Mouse (Mus musculus) limb, embryonic 10.5 days (tissue): ENCODE measurements around the gene Ttc28. TPM values are rescaled to one million over a fixed set of nuclear protein-coding genes. Genes with fewer than 3 reads are reported as not detected.

Experiments
- DNase-seq: peaks from one replicate; pipeline ENCODE4 v3.0.0-alpha.2; 2017; ENCODE audit warnings: low spot score
- H3K27ac ChIP-seq: fragments of 300-500 bp; sonication (generic); 2 replicates; pipeline ENCODE4 v1.5.1; 2016; ENCODE audit warnings: mild to moderate bottlenecking
- H3K27me3 ChIP-seq: fragments of 300-500 bp; sonication (generic); 2 replicates; pipeline ENCODE4 v1.6.1; 2016; ENCODE audit warnings: low read depth, mild to moderate bottlenecking; ENCODE audit not compliant: poor library complexity, severe bottlenecking
- H3K36me3 ChIP-seq: fragments of 300-500 bp; sonication (generic); 2 replicates; pipeline ENCODE4 v1.6.1; 2016; ENCODE audit warnings: mild to moderate bottlenecking, moderate library complexity
- H3K4me1 ChIP-seq: fragments of 300-500 bp; sonication (generic); 2 replicates; pipeline ENCODE4 v1.6.1; 2016
- H3K4me3 ChIP-seq: fragments of 300-500 bp; sonication (generic); 2 replicates; pipeline ENCODE4 v1.5.1; 2016; ENCODE audit warnings: mild to moderate bottlenecking, moderate library complexity
- H3K9me3 ChIP-seq: fragments of 300-500 bp; sonication (generic); replicated peaks from 2 replicates; pipeline ENCODE4 v1.6.1; 2016; ENCODE audit warnings: mild to moderate bottlenecking
- WGBS: fragments of 180-500 bp; shearing (Covaris S2); methylation state at CpG from one replicate; pipeline ENCODE4 v1.1.7; 2016; 5-methylcytosine and 5-hydroxymethylcytosine counted together
- polyA plus RNA-seq: library from polyadenylated mRNA; unstranded; fragments of >200 nt; fragmentation: Nextera tagmentation; extraction: Ambion mirVana; gene quantifications from 2 replicates; pipeline ENCODE4 v1.2.1, GENCODE M21; 2016

Ttc28 gene
- polyA plus RNA-seq, 1 experiment from 2014 or later, result 15.1 TPM

GRCm38 (mm10) chr5:111026209-111026608 is 146.6 kb downstream of the Ttc28 start:
- no peak overlapping the region for H3K4me3 ChIP-seq
- peaks cover 55% of the 10 kb centered on the region for H3K4me1 ChIP-seq
- no peaks in the 10 kb centered on the region for H3K27me3 ChIP-seq
- no peak overlapping the region for H3K27ac ChIP-seq
- no peak for DNase-seq
- no peaks in the 10 kb centered on the region; the same call in 1 of the 2 replicates for H3K36me3 ChIP-seq
- no peaks in the 10 kb centered on the region for H3K9me3 ChIP-seq
- WGBS, result 54% methylated on average over 8 of the region's 8 CpGs

GRCm38 (mm10) chr5:111028340-111028739 is 148.7 kb downstream of the Ttc28 start:
- peaks cover 2% of the 10 kb centered on the region; the same call in 1 of the 2 replicates for H3K36me3 ChIP-seq
- no peak overlapping the region for H3K27ac ChIP-seq
- H3K9me3 ChIP-seq, result no peaks in the 10 kb centered on the region
- no peak overlapping the region for H3K4me3 ChIP-seq
- no peak for DNase-seq
- no peaks in the 10 kb centered on the region for H3K27me3 ChIP-seq
- peaks cover 51% of the 10 kb centered on the region for H3K4me1 ChIP-seq
- WGBS, result 79% methylated on average over 4 of the region's 4 CpGs

GRCm38 (mm10) chr5:111028952-111029351 is 149.3 kb downstream of the Ttc28 start:
- 91% methylated on average over 9 of the region's 9 CpGs for WGBS
- Histone ChIP-seq H3K4me1 (peaks cover 45% of the 10 kb centered on the region), H3K36me3 (peaks cover 2% of the 10 kb centered on the region; the same call in 1 of the 2 replicates), H3K27me3 (no peaks in the 10 kb centered on the region), H3K4me3 (no peak overlapping the region), H3K9me3 (no peaks in the 10 kb centered on the region), H3K27ac (no peak overlapping the region)
- no peak for DNase-seq

DNA sequence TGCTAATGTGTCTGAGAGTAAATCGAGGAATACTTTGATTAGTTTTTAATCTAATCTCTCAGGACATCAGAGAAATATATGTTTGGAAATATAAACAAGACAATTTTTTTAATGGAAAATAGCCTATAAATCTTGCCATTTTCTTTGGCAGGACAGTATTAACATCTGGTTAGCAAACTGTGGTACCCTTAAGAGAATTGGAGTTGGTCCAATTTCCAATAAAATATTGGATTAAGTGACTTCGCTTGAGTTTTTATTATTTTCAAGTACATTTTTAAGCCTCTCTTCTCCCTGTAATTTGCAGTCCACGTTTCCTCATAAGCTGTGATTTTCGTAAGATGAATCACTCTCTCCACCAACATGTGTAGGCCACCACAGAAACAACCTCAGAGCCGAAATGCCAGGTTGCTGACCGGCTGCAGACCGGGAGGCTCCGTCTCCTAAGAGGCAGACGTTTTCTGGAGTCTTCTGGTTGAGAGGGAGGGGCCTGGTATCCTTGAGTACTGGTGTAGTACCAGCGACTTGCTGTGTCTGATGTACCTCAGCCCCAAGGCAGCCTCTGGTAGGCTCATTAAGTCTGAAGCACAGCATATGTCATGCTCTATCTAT is 153.2 kb downstream of the Ttc28 start:
- no peak for DNase-seq
- H3K27me3 ChIP-seq, result no peaks in the 10 kb centered on the region
- 84% methylated on average over 10 of the region's 10 CpGs for WGBS
- H3K36me3 ChIP-seq, result peaks cover 7% of the 10 kb centered on the region
- peaks cover 22% of the 10 kb centered on the region for H3K4me1 ChIP-seq
- no peak overlapping the region for H3K4me3 ChIP-seq
- no peaks in the 10 kb centered on the region for H3K9me3 ChIP-seq
- H3K27ac ChIP-seq, result no peak overlapping the region

DNA sequence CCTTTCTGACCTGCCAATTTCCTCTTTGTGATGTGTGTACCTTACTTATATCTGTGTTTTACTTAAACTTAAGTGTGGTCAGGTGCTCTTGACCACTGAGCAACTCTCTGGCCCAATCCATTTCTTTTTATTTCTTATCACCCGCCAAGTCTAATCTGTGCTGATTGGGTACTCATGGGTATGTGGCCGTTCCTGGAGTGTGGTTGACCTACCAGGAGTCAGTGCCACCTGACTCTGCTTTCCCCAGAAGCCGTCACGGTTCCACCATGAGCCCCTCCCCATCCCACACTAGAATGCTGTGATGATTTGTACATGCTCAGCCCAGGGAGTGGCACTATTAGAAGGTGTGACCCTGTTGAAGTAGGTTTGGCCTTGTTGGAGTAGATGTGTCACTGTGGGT is 153.9 kb downstream of the Ttc28 start:
- H3K9me3 ChIP-seq, result no peaks in the 10 kb centered on the region
- H3K27me3 ChIP-seq, result no peaks in the 10 kb centered on the region
- WGBS, result 95% methylated on average over 4 of the region's 4 CpGs
- peaks cover 16% of the 10 kb centered on the region for H3K4me1 ChIP-seq
- DNase-seq, result no peak
- H3K4me3 ChIP-seq, result no peak overlapping the region
- H3K27ac ChIP-seq, result no peak overlapping the region
- peaks cover 7% of the 10 kb centered on the region for H3K36me3 ChIP-seq

DNA sequence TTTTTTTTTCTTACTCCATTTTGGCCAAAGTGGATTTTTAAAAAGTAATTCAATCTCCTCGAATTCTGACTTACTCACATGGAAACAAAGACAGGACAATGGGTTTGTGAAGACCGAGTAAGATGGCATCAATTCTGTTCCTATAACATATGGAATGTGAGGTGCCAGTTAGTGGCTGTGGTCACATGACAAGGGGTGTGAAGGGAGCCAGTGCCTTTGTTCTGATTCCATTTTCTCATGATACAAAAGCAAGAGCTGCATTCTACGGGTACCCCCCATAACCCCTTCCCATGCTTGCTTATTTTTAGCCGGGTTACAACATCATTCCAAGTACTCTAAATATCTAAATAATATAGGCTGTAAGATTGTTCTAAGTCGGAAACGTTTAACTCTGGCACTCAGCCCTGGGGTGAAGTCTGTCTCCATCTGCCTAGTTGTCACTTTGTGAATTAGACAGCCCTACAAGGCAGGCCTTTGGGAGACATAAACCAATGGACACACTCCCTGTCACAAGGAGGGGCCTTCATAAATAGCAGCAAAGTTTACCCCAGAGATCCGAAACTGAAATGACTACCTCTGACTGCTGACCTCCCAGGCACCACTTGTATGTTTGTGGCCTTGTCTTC is 157.6 kb downstream of the Ttc28 start:
- H3K27me3 ChIP-seq, result no peaks in the 10 kb centered on the region
- WGBS, result 89% methylated on average over 7 of the region's 7 CpGs
- H3K4me3 ChIP-seq, result no peak overlapping the region
- no peaks in the 10 kb centered on the region for H3K9me3 ChIP-seq
- H3K36me3 ChIP-seq, result peaks cover 5% of the 10 kb centered on the region
- no peak for DNase-seq
- H3K4me1 ChIP-seq, result peaks cover 24% of the 10 kb centered on the region
- H3K27ac ChIP-seq, result no peak overlapping the region

GRCm38 (mm10) chr5:111039771-111040170 is 160.2 kb downstream of the Ttc28 start:
- no peak overlapping the region for H3K4me3 ChIP-seq
- peaks cover 37% of the 10 kb centered on the region for H3K4me1 ChIP-seq
- DNase-seq, result no peak
- H3K9me3 ChIP-seq, result no peaks in the 10 kb centered on the region
- no peaks in the 10 kb centered on the region for H3K27me3 ChIP-seq
- 71% methylated on average over 6 of the region's 6 CpGs for WGBS
- H3K36me3 ChIP-seq, result no peaks in the 10 kb centered on the region
- no peak overlapping the region for H3K27ac ChIP-seq

GRCm38 (mm10) chr5:111041952-111042351 is 162.3 kb downstream of the Ttc28 start:
- H3K4me1 ChIP-seq, result peaks cover 46% of the 10 kb centered on the region
- no peak for DNase-seq
- whole genome bisulfite sequencing, result 88% methylated on average over 5 of the region's 5 CpGs

GRCm38 (mm10) chr5:111044193-111044592 is 164.6 kb downstream of the Ttc28 start:
- Histone ChIP-seq H3K27me3 (no peaks in the 10 kb centered on the region), H3K9me3 (no peaks in the 10 kb centered on the region), H3K27ac (no peak overlapping the region), H3K36me3 (no peaks in the 10 kb centered on the region), H3K4me3 (no peak overlapping the region), H3K4me1 (peaks cover 61% of the 10 kb centered on the region)
- WGBS, result 6% methylated on average over 7 of the region's 7 CpGs
- no peak for DNase-seq

More at GRCm38 (mm10) chr5:111041952-111042351, 162.3 kb downstream of the Ttc28 start:
- H3K4me3 ChIP-seq, result no peak overlapping the region
- no peak overlapping the region for H3K27ac ChIP-seq
- H3K9me3 ChIP-seq, result no peaks in the 10 kb centered on the region
- H3K36me3 ChIP-seq, result no peaks in the 10 kb centered on the region
- H3K27me3 ChIP-seq, result no peaks in the 10 kb centered on the region

- 74% methylated on average over 6 of the region's 6 CpGs for WGBS
- Histone ChIP-seq H3K36me3 (no peaks in the 10 kb centered on the region), H3K27me3 (no peaks in the 10 kb centered on the region), H3K27ac (no peak overlapping the region), H3K4me1 (peaks cover 57% of the 10 kb centered on the region), H3K4me3 (no peak overlapping the region), H3K9me3 (no peaks in the 10 kb centered on the region)
- DNase-seq, result no peak
Measured at GRCm38 (mm10) chr5:111046359-111046758, 166.8 kb downstream of the Ttc28 start.

- Histone ChIP-seq H3K4me3 (no peak overlapping the region), H3K27me3 (no peaks in the 10 kb centered on the region), H3K36me3 (no peaks in the 10 kb centered on the region), H3K4me1 (peaks cover 57% of the 10 kb centered on the region), H3K9me3 (no peaks in the 10 kb centered on the region), H3K27ac (no peak overlapping the region)
- 54% methylated on average over 14 of the region's 14 CpGs for WGBS
- no peak for DNase-seq
Measured at GRCm38 (mm10) chr5:111046841-111047476, 167.4 kb downstream of the Ttc28 start.

GRCm38 (mm10) chr5:111048036-111048435 is 168.4 kb downstream of the Ttc28 start:
- H3K4me1 ChIP-seq, result peaks cover 57% of the 10 kb centered on the region
- no peak overlapping the region for H3K27ac ChIP-seq
- H3K4me3 ChIP-seq, result no peak overlapping the region
- H3K27me3 ChIP-seq, result no peaks in the 10 kb centered on the region
- DNase-seq, result no peak
- 88% methylated on average over 5 of the region's 5 CpGs for WGBS
- H3K9me3 ChIP-seq, result no peaks in the 10 kb centered on the region
- no peaks in the 10 kb centered on the region for H3K36me3 ChIP-seq

DNA sequence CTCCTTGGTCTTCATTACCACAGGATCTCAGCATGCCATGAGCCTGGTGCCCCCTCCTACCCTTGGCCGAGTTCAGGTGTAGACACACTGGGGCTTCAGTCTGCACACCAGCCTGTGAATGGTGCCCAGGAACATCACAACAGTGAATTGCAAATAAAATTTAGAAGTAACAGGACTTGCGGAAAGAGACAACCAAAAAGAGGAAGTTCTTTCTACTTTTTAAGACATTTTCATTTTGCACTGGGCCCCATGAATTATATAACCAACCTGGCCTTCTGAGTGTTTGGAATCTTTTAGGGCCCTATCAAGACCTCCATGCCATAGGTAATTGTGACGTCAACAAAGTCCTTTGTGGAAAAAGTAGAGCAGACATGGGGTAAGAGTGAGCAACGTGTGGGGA is 170.0 kb downstream of the Ttc28 start:
- no peaks in the 10 kb centered on the region for H3K9me3 ChIP-seq
- H3K4me1 ChIP-seq, result peaks cover 58% of the 10 kb centered on the region
- WGBS, result 87% methylated on average over 4 of the region's 4 CpGs
- no peak for DNase-seq
- H3K4me3 ChIP-seq, result no peak overlapping the region
- no peak overlapping the region for H3K27ac ChIP-seq
- no peaks in the 10 kb centered on the region for H3K27me3 ChIP-seq
- no peaks in the 10 kb centered on the region for H3K36me3 ChIP-seq
